Mouse (Mus musculus): ENCODE data around the gene Krt76. TPM values are rescaled to one million over a fixed set of nuclear protein-coding genes. Genes with fewer than 3 reads are reported as not detected.

Krt76 gene
- total and polyA plus RNA-seq, 3 experiments: not detected

GRCm38 (mm10) chr15:101895216-101895615 lies 2.5 kb upstream of the Krt76 start:
- Histone ChIP-seq H3K36me3 (ENCODE audit: control insufficient read depth in 1 of 2, insufficient read depth in 2 of 2, low read length in 2 of 2) (no peaks in the 10 kb centered on the region), H3K9ac (ENCODE audit: control insufficient read depth, low read depth, low read length, poor library complexity, severe bottlenecking) (no peak overlapping the region), H3K9me3 (replicated peaks; ENCODE audit: insufficient read depth, low read length) (no peaks in the 10 kb centered on the region), H3K4me1 (ENCODE audit: control insufficient read depth in 1 of 2, insufficient read depth in 2 of 2, low read length in 2 of 2) (no peaks in the 10 kb centered on the region), H3K79me2 (ENCODE audit: control insufficient read depth, insufficient read depth, low read length, poor library complexity) (no peaks in the 10 kb centered on the region), H3K27ac (ENCODE audit: control insufficient read depth, low read depth, low read length) (no peak overlapping the region), H3K4me3 (ENCODE audit: control insufficient read depth in 1 of 2, insufficient read depth in 1 of 2, low read depth in 2 of 2, low read length in 2 of 2) (no peak overlapping the region), H3K27me3 (ENCODE audit: control insufficient read depth in 1 of 2, insufficient read depth in 2 of 2, low read length in 2 of 2) (peaks cover 3 to 6% of the 10 kb centered on the region in 2 experiments)
- DNase-seq (ENCODE audit: low read depth, low spot score): no peak
- TF ChIP-seq TAL1 (IDR thresholded peaks at IDR 0.05; ENCODE audit: low read length): no peak
- no peak for TF ChIP-seq MAFK (IDR thresholded peaks at IDR 0.05; ENCODE audit: borderline replicate concordance, low read depth, low read length)
- no peak for TF ChIP-seq POLR2AphosphoS2 (IDR thresholded peaks at IDR 0.05; ENCODE audit: low read length)
- TF ChIP-seq GABPA (IDR thresholded peaks at IDR 0.05; ENCODE audit: low read depth, low read length): no peak
- no peak for TF ChIP-seq MAZ (IDR thresholded peaks at IDR 0.05; ENCODE audit: low read depth, low read length)

- peaks cover 0 to 3% of the 10 kb centered on the region in 2 experiments; a peak in 1 of 4 replicates for H3K27me3 ChIP-seq (ENCODE audit: control insufficient read depth in 1 of 2, insufficient read depth in 2 of 2, low read length in 2 of 2)
- no peak for TF ChIP-seq MYB (IDR thresholded peaks at IDR 0.05; ENCODE audit: low read depth, low read length)
Observed at GRCm38 (mm10) chr15:101879776-101880175, 12.9 kb downstream of the Krt76 start.

DNA sequence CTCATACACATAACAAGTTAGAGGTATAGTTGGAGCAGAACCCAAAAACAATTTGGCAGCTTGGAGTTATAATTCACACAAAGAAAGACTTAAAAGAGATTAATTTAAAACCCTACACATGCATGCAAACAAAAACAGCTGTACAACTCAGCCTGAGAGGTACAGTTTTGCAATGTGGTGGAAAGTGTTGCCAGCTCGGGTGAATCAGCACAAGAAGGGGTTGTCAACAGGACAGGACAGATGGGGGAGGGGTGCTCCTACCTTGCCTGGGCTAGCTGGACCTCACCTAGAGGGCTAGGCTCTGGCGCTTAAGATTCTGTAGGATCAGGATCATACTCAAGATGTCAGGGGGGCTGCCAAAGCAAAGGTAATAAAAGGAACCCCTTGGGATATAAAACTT lies 14.7 kb downstream of the Krt76 start:
- peaks cover 2 to 5% of the 10 kb centered on the region in 2 experiments for H3K27me3 ChIP-seq (ENCODE audit: control insufficient read depth in 1 of 2, insufficient read depth in 2 of 2, low read length in 2 of 2)
- peaks cover 0 to 4% of the 10 kb centered on the region in 2 experiments; a peak in 1 of 4 replicates for H3K36me3 ChIP-seq (ENCODE audit: control insufficient read depth in 1 of 2, insufficient read depth in 2 of 2, low read length in 2 of 2)

More at GRCm38 (mm10) chr15:101879776-101880175, 12.9 kb downstream of the Krt76 start:
- Histone ChIP-seq H3K36me3 (ENCODE audit: control insufficient read depth in 1 of 2, insufficient read depth in 2 of 2, low read length in 2 of 2) (peaks cover 0 to 4% of the 10 kb centered on the region in 2 experiments; a peak in 1 of 4 replicates), H3K27ac (ENCODE audit: control insufficient read depth, low read depth, low read length) (no peak overlapping the region), H3K4me3 (ENCODE audit: control insufficient read depth in 1 of 2, insufficient read depth in 1 of 2, low read depth in 2 of 2, low read length in 2 of 2) (no peak overlapping the region), H3K4me1 (ENCODE audit: control insufficient read depth in 1 of 2, insufficient read depth in 2 of 2, low read length in 2 of 2) (no peaks in the 10 kb centered on the region), H3K79me2 (ENCODE audit: control insufficient read depth, insufficient read depth, low read length, poor library complexity) (no peaks in the 10 kb centered on the region), H3K9me3 (replicated peaks; ENCODE audit: insufficient read depth, low read length) (no peaks in the 10 kb centered on the region), H3K9ac (ENCODE audit: control insufficient read depth, low read depth, low read length, poor library complexity, severe bottlenecking) (no peak overlapping the region)
- peak; percentile 13 for DNase-seq (ENCODE audit: low read depth, low spot score)

More for the DNA sequence above, 14.7 kb downstream of the Krt76 start:
- Histone ChIP-seq H3K4me3 (ENCODE audit: control insufficient read depth in 1 of 2, insufficient read depth in 1 of 2, low read depth in 2 of 2, low read length in 2 of 2) (no peak overlapping the region), H3K9me3 (replicated peaks; ENCODE audit: insufficient read depth, low read length) (no peaks in the 10 kb centered on the region), H3K4me1 (ENCODE audit: control insufficient read depth in 1 of 2, insufficient read depth in 2 of 2, low read length in 2 of 2) (no peaks in the 10 kb centered on the region), H3K9ac (ENCODE audit: control insufficient read depth, low read depth, low read length, poor library complexity, severe bottlenecking) (no peak overlapping the region), H3K27ac (ENCODE audit: control insufficient read depth, low read depth, low read length) (no peak overlapping the region), H3K79me2 (ENCODE audit: control insufficient read depth, insufficient read depth, low read length, poor library complexity) (no peaks in the 10 kb centered on the region)
- DNase-seq (ENCODE audit: low read depth, low spot score): no peak
- TF ChIP-seq MAX (IDR thresholded peaks at IDR 0.05; ENCODE audit: low read length) (no peak), POLR2AphosphoS5 (IDR thresholded peaks at IDR 0.05; ENCODE audit: borderline replicate concordance, low read depth, low read length) (no peak), ZKSCAN1 (IDR thresholded peaks at IDR 0.05; ENCODE audit: low read depth, low read length) (no peak), GATA1 (IDR thresholded peaks at IDR 0.05; ENCODE audit: low read depth, low read length) (no peak), ETS1 (IDR thresholded peaks at IDR 0.05; ENCODE audit: low read depth, low read length) (no peak), HCFC1 (IDR thresholded peaks at IDR 0.05; ENCODE audit: low read depth, low read length) (no peak), CTCF (IDR thresholded peaks at IDR 0.05 in 2 of 3, conservative IDR thresholded peaks at IDR 0.05 in 1 of 3; ENCODE audit: control insufficient read depth in 1 of 3, insufficient read depth in 1 of 3, low read depth in 2 of 3, low read length in 3 of 3, poor library complexity in 1 of 3, severe bottlenecking in 1 of 3) (no peak), NRF1 (IDR thresholded peaks at IDR 0.05; ENCODE audit: insufficient read depth, low read depth, low read length, poor library complexity, severe bottlenecking) (no peak), TAL1 (IDR thresholded peaks at IDR 0.05; ENCODE audit: low read length) (no peak), SIN3A (IDR thresholded peaks at IDR 0.05; ENCODE audit: low read length) (no peak), UBTF (IDR thresholded peaks at IDR 0.05; ENCODE audit: borderline replicate concordance, insufficient read depth, low read depth, low read length) (no peak), NELFE (IDR thresholded peaks at IDR 0.05; ENCODE audit: low read depth, low read length) (no peak), EP300 (IDR thresholded peaks at IDR 0.05; ENCODE audit: low read depth in 1 of 2, low read length in 2 of 2) (no peak), E2F4 (IDR thresholded peaks at IDR 0.05; ENCODE audit: borderline replicate concordance, low read depth, low read length) (no peak), MYB (IDR thresholded peaks at IDR 0.05; ENCODE audit: low read depth, low read length) (no peak)

Measured in MEL (cell line).